Mouse (Mus musculus) heart, postnatal 0 days (tissue): ENCODE measurements at regions not wholly inside any gene's neighbourhood (a gene's known extent, or its start where the extent isn't known, plus 50 kb on each side); places are given as distances from the start of the nearest gene placed in this dataset.

ENCODE experiments used
- ATAC-seq: fragments of 200-750 bp; cut with Nextera tagmentation; 2 replicates; pipeline ENCODE4 v1.8.0; 2017; ENCODE audit warnings: low read depth, moderate number of reproducible peaks, moderate library complexity; ENCODE audit not compliant: insufficient read depth
- DNase-seq: peaks from one replicate; pipeline ENCODE4 v3.0.0-alpha.2; 2016; ENCODE audit warnings: low spot score
- H3K27ac ChIP-seq: fragments of 300-500 bp; sonication (generic); 2 replicates; pipeline ENCODE4 v1.5.1; 2014; ENCODE audit warnings: low read depth, mild to moderate bottlenecking
- H3K27me3 ChIP-seq: fragments of 300-500 bp; sonication (generic); 2 replicates; pipeline ENCODE4 v1.6.1; 2014; ENCODE audit warnings: low read length, mixed read lengths; ENCODE audit not compliant: control insufficient read depth, insufficient read depth
- H3K36me3 ChIP-seq: fragments of 300-500 bp; sonication (generic); replicated peaks from 2 replicates; pipeline ENCODE4 v1.6.1; 2014; ENCODE audit warnings: low read length, mixed read lengths; ENCODE audit not compliant: control insufficient read depth, insufficient read depth
- H3K4me1 ChIP-seq: fragments of 300-500 bp; sonication (generic); 2 replicates; pipeline ENCODE4 v1.6.1; 2014; ENCODE audit warnings: antibody characterized with exemption; ENCODE audit not compliant: control insufficient read depth, insufficient read depth
- H3K4me2 ChIP-seq: fragments of 300-500 bp; sonication (generic); 2 replicates; pipeline ENCODE4 v1.6.1; 2014; ENCODE audit warnings: low read depth, mild to moderate bottlenecking, low read length, moderate library complexity
- H3K4me3 ChIP-seq: fragments of 300-500 bp; sonication (generic); 2 replicates; pipeline ENCODE4 v1.5.1; 2014; ENCODE audit warnings: low read depth, low read length
- H3K9ac ChIP-seq: fragments of 300-500 bp; sonication (generic); replicated peaks from 2 replicates; pipeline ENCODE4 v1.6.1; 2014; ENCODE audit warnings: low read depth, low read length, mixed read lengths
- H3K9me3 ChIP-seq: fragments of 300-500 bp; sonication (generic); replicated peaks from 2 replicates; pipeline ENCODE4 v1.6.1; 2016; ENCODE audit warnings: low read length; ENCODE audit not compliant: control insufficient read depth
- CTCF ChIP-seq: IDR thresholded peaks from 2 replicates; pipeline ENCODE4 v1.5.1; 2016; ENCODE audit warnings: antibody characterized with exemption, control low read depth, low read depth
- EP300 ChIP-seq: IDR thresholded peaks from 2 replicates; pipeline ENCODE4 v1.6.1; 2016; ENCODE audit warnings: antibody characterized with exemption, low read depth
- WGBS: fragments of 180-500 bp; shearing (Covaris S2); extraction: QIAGEN DNeasy Blood & Tissue Kit; methylation state at CpG from one replicate; pipeline ENCODE4 v1.1.7; 2014; 5-methylcytosine and 5-hydroxymethylcytosine counted together

DNA sequence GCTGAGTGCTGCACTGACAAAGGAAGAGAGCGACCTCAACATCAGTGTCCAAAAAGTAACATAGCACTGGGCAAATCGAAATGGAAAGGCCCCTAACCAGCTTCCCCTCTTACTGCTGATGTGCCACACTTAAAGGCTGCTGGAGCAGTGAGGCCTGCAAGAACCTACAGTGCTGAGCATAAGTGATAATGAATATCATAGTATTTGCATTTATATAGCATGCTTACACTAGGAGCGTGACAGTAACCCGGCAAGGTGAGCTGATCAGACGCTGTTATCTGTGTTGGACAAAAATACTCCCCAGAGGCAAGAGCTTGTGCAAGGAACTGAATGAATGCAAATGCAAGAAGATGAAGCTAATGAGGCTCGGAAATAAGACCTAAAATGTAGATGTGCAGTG lies 313.5 kb upstream of the Chl1 start:
- ATAC-seq: no peak
- no peak for DNase-seq
- Histone ChIP-seq H3K4me2 (no peak overlapping the region), H3K4me1 (no peaks in the 10 kb centered on the region), H3K27me3 (no peaks in the 10 kb centered on the region), H3K9ac (no peak overlapping the region), H3K4me3 (no peak overlapping the region), H3K36me3 (no peaks in the 10 kb centered on the region), H3K27ac (no peak overlapping the region), H3K9me3 (no peaks in the 10 kb centered on the region)
- TF ChIP-seq EP300 (no peak), CTCF (no peak)
- 65% methylated on average over 6 of the region's 6 CpGs for WGBS

DNA sequence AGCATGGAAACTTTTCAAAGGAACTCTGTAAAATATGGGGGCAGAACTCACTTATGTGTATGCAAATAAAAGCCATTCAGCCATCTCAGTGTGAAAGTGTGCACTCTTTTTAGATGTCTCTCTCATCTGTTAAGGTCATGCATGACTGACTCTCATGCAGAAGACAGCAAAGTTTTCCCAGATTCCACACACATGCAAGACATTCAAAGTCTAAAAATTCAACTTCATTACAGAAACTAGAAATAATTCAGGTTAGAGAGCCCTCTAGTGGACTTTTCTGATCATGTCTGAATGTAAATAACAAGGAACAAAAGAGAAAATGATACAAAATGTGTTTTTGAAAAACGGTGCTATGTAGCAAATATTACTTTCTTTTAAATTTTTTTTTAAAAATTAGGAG lies 308.8 kb upstream of the Chl1 start:
- H3K4me1 ChIP-seq: no peaks in the 10 kb centered on the region
- no peak overlapping the region for H3K9ac ChIP-seq
- TF ChIP-seq EP300: no peak
- peak; percentile 30; the same call in 1 of the 2 replicates for TF ChIP-seq CTCF
- no peak overlapping the region for H3K27ac ChIP-seq
- H3K9me3 ChIP-seq: no peaks in the 10 kb centered on the region
- ATAC-seq (no peak), DNase-seq (no peak)
- no peak overlapping the region for H3K4me3 ChIP-seq
- H3K4me2 ChIP-seq: no peak overlapping the region
- 20% methylated on average over 1 of the region's 1 CpGs for WGBS
- no peaks in the 10 kb centered on the region for H3K36me3 ChIP-seq
- no peaks in the 10 kb centered on the region for H3K27me3 ChIP-seq

DNA sequence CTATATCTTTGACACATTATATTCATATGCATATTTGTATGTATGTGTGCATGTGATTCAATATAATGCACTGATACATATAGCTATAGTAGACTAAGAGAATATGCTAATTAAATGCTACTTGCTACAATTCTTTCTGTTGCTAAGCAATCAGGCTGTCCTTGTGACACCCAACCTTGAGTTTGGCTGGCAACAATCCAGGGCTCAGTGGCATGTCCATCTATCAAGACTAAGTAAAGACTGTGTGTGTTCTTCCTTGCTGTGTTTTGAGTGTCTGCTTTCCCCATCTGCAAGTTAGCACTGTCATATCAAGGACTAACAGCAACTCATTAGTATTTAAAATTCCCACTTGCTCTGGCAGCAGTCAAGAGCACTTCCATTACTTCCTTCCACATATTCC lies 301.2 kb upstream of the Chl1 start:
- H3K4me2 ChIP-seq: no peak overlapping the region
- TF ChIP-seq CTCF (no peak), EP300 (no peak)
- H3K9ac ChIP-seq: no peak overlapping the region
- no peaks in the 10 kb centered on the region for H3K9me3 ChIP-seq
- no peak for ATAC-seq
- H3K4me1 ChIP-seq: no peaks in the 10 kb centered on the region
- DNase-seq: no peak
- no peaks in the 10 kb centered on the region for H3K36me3 ChIP-seq
- H3K4me3 ChIP-seq: no peak overlapping the region
- H3K27me3 ChIP-seq: no peaks in the 10 kb centered on the region
- H3K27ac ChIP-seq: no peak overlapping the region

DNA sequence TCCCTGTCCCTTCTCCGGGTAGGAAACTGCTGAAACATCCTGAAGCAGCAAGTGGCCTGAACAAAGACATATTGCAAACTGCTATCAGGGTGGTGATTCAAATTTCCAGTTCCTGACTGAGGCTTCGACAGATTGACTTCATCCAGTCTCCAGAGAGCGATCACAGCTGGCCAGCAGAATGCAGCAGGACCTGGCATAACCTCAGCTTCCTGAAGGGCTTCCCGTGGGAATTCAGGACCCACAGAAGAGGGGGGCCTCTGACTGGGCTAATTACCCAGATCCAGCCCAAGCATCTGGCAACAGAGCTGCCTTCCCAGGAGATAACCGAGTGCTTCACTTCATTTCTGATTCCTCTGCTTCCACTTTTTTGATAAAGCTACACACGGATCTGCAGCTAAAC lies 297.2 kb upstream of the Chl1 start:
- no peaks in the 10 kb centered on the region for H3K9me3 ChIP-seq
- H3K36me3 ChIP-seq: no peaks in the 10 kb centered on the region
- H3K9ac ChIP-seq: no peak overlapping the region
- TF ChIP-seq EP300 (peak; percentile 57; the same call in 1 of the 2 replicates), CTCF (no peak)
- ATAC-seq (peak; percentile 70), DNase-seq (peak; percentile 24)
- WGBS: 33% methylated on average over 6 of the region's 6 CpGs
- no peaks in the 10 kb centered on the region for H3K27me3 ChIP-seq
- no peaks in the 10 kb centered on the region for H3K4me1 ChIP-seq
- H3K4me3 ChIP-seq: no peak overlapping the region
- no peak overlapping the region for H3K27ac ChIP-seq
- H3K4me2 ChIP-seq: no peak overlapping the region

DNA sequence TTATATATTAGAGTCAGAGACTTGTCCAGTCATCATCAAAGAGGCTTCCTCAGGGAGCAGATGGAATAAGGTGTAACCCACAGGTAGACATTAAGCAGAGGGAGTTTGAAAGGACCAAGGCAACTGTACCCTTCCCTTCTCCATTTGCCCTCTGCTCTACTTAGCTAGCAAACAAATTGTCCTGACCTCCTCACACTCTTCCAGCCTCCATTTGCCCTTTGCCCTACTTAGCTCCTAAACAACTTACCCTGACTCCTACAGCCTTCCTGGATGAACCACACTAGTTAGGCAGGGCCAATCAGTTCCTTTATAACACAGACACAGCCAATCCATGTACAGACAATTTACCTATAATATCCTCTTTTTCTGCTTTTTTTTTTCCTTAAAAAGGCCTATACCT lies 273.5 kb upstream of the Chl1 start:
- H3K4me1 ChIP-seq: no peaks in the 10 kb centered on the region

DNA sequence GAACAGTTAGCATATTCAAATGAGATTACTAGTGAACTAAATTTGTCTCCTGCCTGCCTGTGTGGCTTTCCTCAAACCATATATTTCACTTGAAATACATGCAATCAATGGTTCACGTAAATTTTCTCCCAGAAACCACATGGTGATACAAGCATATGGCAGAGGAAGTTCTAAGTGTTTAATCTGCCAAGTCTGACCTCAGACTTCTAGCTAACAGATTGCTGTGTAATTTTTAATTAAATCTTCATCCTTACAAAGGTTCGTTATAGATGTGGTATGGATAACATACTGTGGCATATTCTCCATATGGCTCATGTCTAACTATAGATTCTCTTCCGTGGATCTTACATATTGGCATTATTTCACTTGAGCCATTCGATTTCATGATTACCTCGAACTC lies 241.4 kb upstream of the Chl1 start:
- 76% methylated on average over 5 of the region's 5 CpGs for WGBS
- Histone ChIP-seq H3K9ac (no peak overlapping the region), H3K27ac (no peak overlapping the region)

More for the DNA sequence above, 273.5 kb upstream of the Chl1 start:
- Histone ChIP-seq H3K4me2 (no peak overlapping the region), H3K9me3 (no peaks in the 10 kb centered on the region), H3K36me3 (no peaks in the 10 kb centered on the region), H3K9ac (no peak overlapping the region), H3K27me3 (no peaks in the 10 kb centered on the region), H3K4me3 (no peak overlapping the region), H3K27ac (no peak overlapping the region)
- TF ChIP-seq EP300 (no peak), CTCF (no peak)
- ATAC-seq (no peak), DNase-seq (no peak)

More for the DNA sequence above, 241.4 kb upstream of the Chl1 start:
- no peak overlapping the region for H3K4me2 ChIP-seq
- H3K27me3 ChIP-seq: no peaks in the 10 kb centered on the region
- no peak for TF ChIP-seq EP300
- no peak for TF ChIP-seq CTCF
- H3K9me3 ChIP-seq: no peaks in the 10 kb centered on the region
- ATAC-seq (no peak), DNase-seq (no peak)
- no peaks in the 10 kb centered on the region for H3K36me3 ChIP-seq
- H3K4me3 ChIP-seq: no peak overlapping the region
- H3K4me1 ChIP-seq: no peaks in the 10 kb centered on the region
